Mouse (Mus musculus): ENCODE measurements at regions not wholly inside any gene's neighbourhood (a gene's known extent, or its start where the extent isn't known, plus 50 kb on each side); places are given as distances from the start of the nearest gene placed in this dataset.

DNA sequence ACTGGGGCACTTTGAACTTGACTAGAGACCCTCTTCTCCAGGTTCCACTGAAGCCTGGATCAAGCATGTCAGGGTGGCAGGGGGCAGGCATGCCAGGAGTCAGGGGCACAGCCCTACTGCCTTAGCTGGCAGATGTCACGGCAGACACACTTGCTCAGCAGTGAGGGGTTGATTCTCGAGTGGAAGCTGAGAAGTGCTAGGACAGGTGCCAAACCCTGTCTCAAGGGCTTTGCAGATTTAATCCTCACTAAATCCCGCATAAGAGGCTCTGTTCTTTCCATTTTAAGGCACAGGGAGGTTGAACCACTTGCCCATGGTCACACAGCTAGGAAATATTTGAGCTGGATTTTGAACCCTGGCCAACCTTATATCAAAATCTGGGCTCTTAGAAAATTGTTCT is 223.5 kb upstream of the Mvb12b start:
- TF ChIP-seq CTCF (IDR thresholded peaks at IDR 0.05; ENCODE audit: control insufficient read depth, insufficient read depth, low read length) = no peak
- no peak for TF ChIP-seq POLR2A (IDR thresholded peaks at IDR 0.05; ENCODE audit: borderline replicate concordance, control insufficient read depth, low read depth, low read length)

All from bone marrow, adult 2 months (tissue).